Mouse (Mus musculus) spleen, adult 2 months (tissue): Measurements from ENCODE around the gene B3gat3. TPM values are rescaled to one million over a fixed set of nuclear protein-coding genes. Genes with fewer than 3 reads are reported as not detected.

ENCODE experiments used
- DNase-seq, 2 experiments: peaks; one replicate each; pipeline versions ENCODE4 v3.0.0 to v3.0.0-alpha.2; 2012 to 2021; ENCODE audit warnings: low spot score in 2 of 2, low read depth in 1 of 2
- H3K27ac ChIP-seq: fragments of 200-500 bp; 2 replicates; pipeline ENCODE4 v1.5.1; 2012; ENCODE audit warnings: low read length, inconsistent platforms; ENCODE audit not compliant: insufficient read depth
- H3K27me3 ChIP-seq: fragments of 200-500 bp; 2 replicates; pipeline ENCODE4 v1.6.1; 2012; ENCODE audit warnings: mild to moderate bottlenecking, moderate library complexity, low read length, inconsistent platforms; ENCODE audit not compliant: control insufficient read depth, insufficient read depth
- H3K36me3 ChIP-seq: fragments of 200-500 bp; 2 replicates; pipeline ENCODE4 v1.6.1; 2012; ENCODE audit warnings: mild to moderate bottlenecking, low read length, inconsistent platforms; ENCODE audit not compliant: control insufficient read depth, insufficient read depth
- H3K4me1 ChIP-seq: fragments of 200-500 bp; 2 replicates; pipeline ENCODE4 v1.6.1; 2011; ENCODE audit warnings: inconsistent platforms; ENCODE audit not compliant: control insufficient read depth, insufficient read depth, insufficient read length
- H3K4me3 ChIP-seq: fragments of 200-500 bp; 2 replicates; pipeline ENCODE4 v1.5.1; 2011; ENCODE audit warnings: mild to moderate bottlenecking, inconsistent platforms; ENCODE audit not compliant: insufficient read depth, insufficient read length; ENCODE audit errors: extremely low read depth
- CTCF ChIP-seq: fragments of 200-500 bp; IDR thresholded peaks from 2 replicates; pipeline ENCODE4 v1.5.1; 2011; ENCODE audit warnings: mild to moderate bottlenecking, inconsistent platforms; ENCODE audit not compliant: insufficient read depth, insufficient read length, insufficient replicate concordance; ENCODE audit errors: extremely low read depth
- POLR2A ChIP-seq: fragments of 200-500 bp; IDR thresholded peaks from 2 replicates; pipeline ENCODE4 v1.6.1; 2011; ENCODE audit warnings: low read depth, low read length, inconsistent platforms
- WGBS: fragments of 180-500 bp; shearing (Covaris S2); methylation state at CpG from one replicate; pipeline ENCODE4 v1.1.7; 2018; 5-methylcytosine and 5-hydroxymethylcytosine counted together
- polyA plus RNA-seq: library from polyadenylated mRNA; depleted of rRNA; stranded (reverse); fragments of >200 nt; gene quantifications from 2 replicates; pipeline ENCODE4 v1.2.3, GENCODE M21; 2012

B3gat3 gene
- polyA plus RNA-seq, 1 experiment = 86.0 TPM

GRCm38 (mm10) chr19:8946929-8947328 is 26.8 kb downstream of the B3gat3 start:
- H3K36me3 ChIP-seq = peaks cover 57% of the 10 kb centered on the region
- TF ChIP-seq POLR2A = no peak
- no peak for TF ChIP-seq CTCF
- no peak for DNase-seq
- H3K4me1 ChIP-seq = peaks cover 10% of the 10 kb centered on the region
- H3K4me3 ChIP-seq = no peak overlapping the region
- no peak overlapping the region for H3K27ac ChIP-seq
- H3K27me3 ChIP-seq = no peaks in the 10 kb centered on the region
- WGBS = 79% methylated on average over 7 of the region's 7 CpGs

- H3K4me1 ChIP-seq = peaks cover 7% of the 10 kb centered on the region; the same call in 1 of the 2 replicates
- WGBS = 85% methylated on average over 5 of the region's 5 CpGs
Measured at GRCm38 (mm10) chr19:8950190-8950589, 30.0 kb downstream of the B3gat3 start.

GRCm38 (mm10) chr19:8952241-8952640 is 32.1 kb downstream of the B3gat3 start:
- 94% methylated on average over 9 of the region's 9 CpGs for WGBS
- TF ChIP-seq POLR2A (no peak), CTCF (no peak)
- no peak for DNase-seq
- H3K4me3 ChIP-seq = no peak overlapping the region
- H3K27ac ChIP-seq = no peak overlapping the region
- H3K27me3 ChIP-seq = no peaks in the 10 kb centered on the region
- H3K4me1 ChIP-seq = peaks cover 7% of the 10 kb centered on the region; the same call in 1 of the 2 replicates
- H3K36me3 ChIP-seq = peaks cover 33% of the 10 kb centered on the region

More at GRCm38 (mm10) chr19:8950190-8950589, 30.0 kb downstream of the B3gat3 start:
- Histone ChIP-seq H3K27me3 (no peaks in the 10 kb centered on the region), H3K4me3 (no peak overlapping the region), H3K36me3 (peaks cover 48% of the 10 kb centered on the region), H3K27ac (no peak overlapping the region)
- no peak for TF ChIP-seq CTCF
- no peak for DNase-seq

DNA sequence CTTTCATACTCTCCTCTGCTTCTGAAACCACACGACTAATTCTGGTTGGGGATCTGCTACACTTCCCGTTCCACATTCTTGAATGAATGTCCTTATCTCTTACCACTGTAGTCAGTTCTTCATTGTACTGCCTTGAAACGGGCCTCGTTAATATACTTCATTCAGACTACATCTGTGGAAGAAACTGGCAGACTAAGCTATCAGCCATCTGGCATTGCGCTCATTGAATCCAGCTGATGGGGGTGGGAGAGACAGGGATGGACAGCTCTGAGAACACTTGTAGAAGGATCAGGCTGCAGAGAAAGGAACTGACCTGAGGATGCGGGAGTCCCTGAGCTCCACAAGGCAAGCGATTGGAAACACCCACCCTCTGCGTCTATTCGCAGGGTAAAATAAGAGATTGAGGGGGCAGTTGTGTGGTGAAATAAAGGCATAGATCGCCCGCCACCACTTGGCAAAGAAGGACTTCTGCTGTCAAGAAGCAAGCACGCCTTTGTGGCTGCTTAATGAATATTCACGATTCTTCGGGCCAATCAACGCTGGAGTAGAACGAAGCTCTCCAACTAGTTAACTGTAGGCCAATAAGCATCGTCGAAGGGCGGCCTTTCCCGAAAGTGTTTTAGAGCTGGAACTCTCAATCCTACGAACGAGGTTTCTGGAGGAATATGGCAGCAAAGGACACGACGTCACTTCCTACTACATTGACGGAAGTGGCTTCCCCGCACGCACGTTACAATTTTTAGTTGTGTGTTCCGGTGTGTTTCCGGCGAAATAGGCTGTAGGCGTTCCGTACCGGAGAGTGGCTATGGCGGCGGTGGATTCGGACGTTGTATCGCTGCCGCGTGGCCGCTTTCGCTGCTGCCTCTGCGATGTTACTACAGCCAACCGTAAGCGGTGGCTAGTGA is 33.2 kb downstream of the B3gat3 start, which contains the start of gene Tut1:
Gene Tut1, plus strand, starts transcription at position 713 of the 905 bp plus-strand sequence.
- WGBS = 1% methylated on average over 46 of the region's 46 CpGs
- peak; percentile 80 to 97 for DNase-seq
- Histone ChIP-seq H3K4me1 (peaks cover 7% of the 10 kb centered on the region; the same call in 1 of the 2 replicates), H3K27me3 (no peaks in the 10 kb centered on the region), H3K36me3 (peaks cover 25% of the 10 kb centered on the region), H3K4me3 (peak within 1 kb of the TSS; percentile 91), H3K27ac (peak within 1 kb of the TSS; percentile 90)
- TF ChIP-seq CTCF (no peak), POLR2A (peak; percentile 40; the same call in 1 of the 2 replicates)

- DNase-seq = no peak
- H3K4me3 ChIP-seq = peak overlapping the region; percentile 91
- H3K27me3 ChIP-seq = no peaks in the 10 kb centered on the region
- 1% methylated on average over 9 of the region's 9 CpGs for WGBS
- H3K36me3 ChIP-seq = peaks cover 22% of the 10 kb centered on the region
- H3K4me1 ChIP-seq = peaks cover 7% of the 10 kb centered on the region; the same call in 1 of the 2 replicates
- TF ChIP-seq CTCF = no peak
- TF ChIP-seq POLR2A = no peak
- peak overlapping the region; percentile 14; the same call in 1 of the 2 replicates for H3K27ac ChIP-seq
Measured at GRCm38 (mm10) chr19:8954171-8954570, 34.0 kb downstream of the B3gat3 start.

- Histone ChIP-seq H3K27me3 (no peaks in the 10 kb centered on the region), H3K4me3 (no peak overlapping the region), H3K27ac (no peak overlapping the region), H3K4me1 (peaks cover 2% of the 10 kb centered on the region; the same call in 1 of the 2 replicates), H3K36me3 (peaks cover 49% of the 10 kb centered on the region)
- WGBS = 97% methylated on average over 2 of the region's 2 CpGs
- DNase-seq = no peak
- TF ChIP-seq POLR2A (no peak), CTCF (no peak)
Measured at GRCm38 (mm10) chr19:8962256-8962655, 42.1 kb downstream of the B3gat3 start.

- Histone ChIP-seq H3K36me3 (peaks cover 51% of the 10 kb centered on the region), H3K4me1 (peaks cover 2% of the 10 kb centered on the region; the same call in 1 of the 2 replicates), H3K27me3 (no peaks in the 10 kb centered on the region), H3K27ac (no peak overlapping the region), H3K4me3 (no peak overlapping the region)
- TF ChIP-seq CTCF (no peak), POLR2A (no peak)
- DNase-seq = no peak
- WGBS = 96% methylated on average over 11 of the region's 11 CpGs
Measured at GRCm38 (mm10) chr19:8965075-8965474, 44.9 kb downstream of the B3gat3 start.
